Mouse (Mus musculus) retina, postnatal 7 days (tissue): Measurements from ENCODE around the gene Pam.
"Not testable (repeated sequence)": the region's sequence is repeated elsewhere in the genome, so short reads cannot be mapped to it uniquely, and the experiment has no call there.

Source experiments
- DNase-seq: peaks from one replicate; pipeline ENCODE4 v3.0.0-alpha.2; 2012; ENCODE audit warnings: low read depth, low spot score

Pam gene

GRCm38 (mm10) chr1:97963711-97964110, 131.7 kb downstream of the Pam start:
- no peak for DNase-seq

DNA sequence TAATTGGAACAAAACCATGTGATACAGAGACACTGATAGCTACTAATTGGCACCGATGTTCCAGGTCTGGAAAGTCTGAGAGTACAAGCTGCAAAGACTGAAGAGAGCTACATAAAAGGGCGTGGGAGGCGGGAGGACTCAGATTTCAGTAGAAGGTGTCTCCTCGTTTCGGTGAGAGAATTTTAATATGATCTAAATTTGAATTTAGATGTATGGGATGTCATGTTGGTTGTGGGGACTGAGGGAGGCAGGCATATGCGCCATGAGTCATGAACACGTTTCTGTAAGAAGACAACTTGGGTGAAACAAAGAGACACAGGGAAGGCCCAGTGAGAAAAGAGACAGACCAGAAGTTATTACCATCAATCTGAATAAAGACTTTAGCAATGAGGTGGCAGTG, 133.3 kb downstream of the Pam start:
- DNase-seq: no peak

DNA sequence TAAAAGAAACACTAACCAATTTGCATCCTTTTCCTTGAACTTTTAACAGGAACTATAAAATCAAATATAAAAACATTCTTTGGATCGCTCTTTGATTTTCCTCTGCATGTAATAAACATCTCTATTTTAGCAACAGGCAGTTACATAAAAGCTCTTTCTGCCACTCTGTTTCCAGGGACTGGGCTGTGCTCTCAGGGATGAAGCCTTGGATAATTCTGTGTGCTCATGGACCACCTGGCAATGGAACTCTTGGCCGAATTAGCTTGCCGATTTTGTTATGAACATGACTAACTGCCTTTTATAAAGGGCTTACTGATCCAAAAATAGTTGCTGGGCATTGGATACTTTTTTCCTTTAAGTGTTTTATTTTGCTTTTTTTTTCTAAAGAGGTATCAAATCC, 134.8 kb downstream of the Pam start:
- no peak for DNase-seq

DNA sequence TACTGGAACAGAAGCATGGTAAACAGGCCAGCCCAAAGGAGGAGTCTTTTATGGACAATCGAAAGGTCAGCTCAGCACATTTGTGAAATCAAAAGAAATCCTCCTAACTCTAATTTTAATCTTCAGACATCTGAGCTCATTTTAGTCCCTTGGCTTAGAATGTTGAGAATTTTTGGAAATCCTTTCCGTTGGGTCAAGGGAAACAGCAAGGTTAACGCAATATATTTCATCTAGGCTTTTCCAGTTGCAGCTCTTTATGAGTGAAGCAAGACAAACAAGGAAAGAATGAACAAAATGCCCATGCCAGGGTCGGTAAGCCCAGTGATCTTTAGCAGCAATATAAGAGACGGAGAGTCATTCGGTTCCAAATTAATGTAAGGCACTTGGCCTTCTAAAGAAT, 135.3 kb downstream of the Pam start:
- no peak for DNase-seq

DNA sequence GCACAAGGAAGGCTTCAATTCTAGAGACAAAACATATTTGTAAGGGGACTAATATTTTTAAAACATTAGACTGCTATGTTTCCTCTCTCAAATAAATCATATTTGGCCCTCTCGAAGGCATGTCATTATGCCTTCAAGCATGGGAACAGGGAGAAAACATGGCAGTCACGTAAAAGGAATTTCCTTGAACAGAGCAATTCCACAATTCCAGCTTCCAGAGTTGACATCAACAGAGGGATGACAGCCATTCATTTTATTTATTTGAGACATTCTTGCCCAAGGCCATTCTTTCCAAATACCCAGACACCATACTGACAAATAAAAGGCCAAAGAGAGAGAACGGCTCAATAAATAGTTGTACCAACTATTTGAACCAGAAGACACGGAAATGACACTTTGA, 136.7 kb downstream of the Pam start:
- DNase-seq: no peak

DNA sequence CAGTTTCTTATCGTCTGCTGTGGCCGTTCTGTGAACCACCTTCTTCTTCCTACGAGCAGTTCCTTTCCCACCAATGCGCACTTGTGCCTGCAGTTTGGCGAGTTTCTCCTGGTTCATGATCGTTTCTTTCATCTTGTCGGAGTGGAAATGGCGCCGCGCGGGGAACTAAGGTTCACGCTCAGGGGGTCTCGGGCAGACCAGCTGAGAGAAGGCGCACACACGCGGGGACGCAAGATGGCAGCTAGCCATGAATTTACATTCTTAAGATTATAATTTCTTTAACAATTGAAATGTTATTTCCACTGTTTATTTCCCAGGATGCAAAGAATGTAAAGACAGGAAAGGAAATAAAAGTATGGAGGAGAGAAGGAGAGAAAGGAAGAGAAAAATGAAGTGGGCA, 146.2 kb downstream of the Pam start:
- DNase-seq: not testable (repeated sequence)

- no peak for DNase-seq
Observed at GRCm38 (mm10) chr1:97947100-97947499, 148.3 kb downstream of the Pam start.

- DNase-seq: no peak
Observed at GRCm38 (mm10) chr1:97943908-97944608, 151.4 kb downstream of the Pam start.

DNA sequence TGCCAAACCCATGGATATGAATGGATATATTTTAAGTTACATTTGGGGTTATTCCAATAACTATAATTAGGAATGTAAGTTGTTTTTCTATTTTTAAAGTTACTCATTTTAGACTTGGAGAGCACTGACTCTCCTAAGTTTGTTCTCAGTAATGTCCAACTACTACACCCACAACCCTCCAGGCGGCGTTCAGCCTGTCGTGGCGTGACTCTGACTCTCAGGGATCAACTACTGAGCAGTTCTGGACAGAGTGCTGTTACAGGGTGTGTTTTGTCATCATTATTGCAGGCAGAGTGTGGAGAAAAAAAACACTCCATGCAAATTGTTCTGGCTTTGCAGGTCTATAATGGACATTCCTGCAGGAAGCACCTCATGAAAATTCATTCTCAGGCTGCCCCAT, 152.0 kb downstream of the Pam start:
- DNase-seq: no peak

DNA sequence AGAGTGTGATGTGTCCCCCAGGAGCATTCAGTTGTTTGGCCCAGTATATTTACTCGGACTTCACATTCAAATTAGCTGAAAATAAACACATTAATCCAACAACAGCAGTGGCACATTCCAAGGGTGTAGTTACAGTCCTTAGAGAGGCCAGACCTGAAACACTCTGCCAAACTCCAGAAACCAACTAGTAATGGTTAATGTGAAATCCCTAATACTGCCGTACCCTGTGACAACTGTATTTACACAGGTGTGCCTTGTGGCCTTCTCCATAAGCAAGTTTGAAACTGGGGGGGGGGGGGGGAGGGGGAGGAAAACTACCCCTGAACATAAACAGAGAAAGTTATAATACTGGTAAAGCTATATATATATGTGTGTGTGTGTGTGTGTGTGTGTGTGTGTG, 152.5 kb downstream of the Pam start:
- DNase-seq: no peak

DNA sequence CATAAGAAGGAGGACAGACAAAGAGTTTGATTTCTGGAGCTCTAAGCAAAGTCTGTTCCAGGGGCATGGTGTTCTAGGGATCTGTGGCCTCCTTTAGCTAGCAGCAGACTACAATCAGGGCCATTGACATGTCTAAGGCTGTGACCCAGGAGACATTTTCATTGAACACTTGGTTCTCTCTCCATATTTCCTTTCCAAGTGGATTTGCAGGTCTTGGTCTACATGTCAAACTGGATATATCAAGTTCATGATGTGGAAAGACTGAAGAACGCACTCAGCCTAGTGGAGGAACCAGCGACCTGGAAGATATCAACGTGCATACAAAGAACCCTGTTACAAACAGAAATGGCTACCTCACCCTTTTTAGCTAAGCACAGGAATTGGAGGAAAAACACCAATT, 156.9 kb downstream of the Pam start:
- peak; percentile 21 for DNase-seq

GRCm38 (mm10) chr1:97938053-97938452, 157.4 kb downstream of the Pam start:
- no peak for DNase-seq

GRCm38 (mm10) chr1:97934940-97935339, 160.5 kb downstream of the Pam start:
- no peak for DNase-seq

GRCm38 (mm10) chr1:97931220-97931619, 164.2 kb downstream of the Pam start:
- DNase-seq: no peak

GRCm38 (mm10) chr1:97929415-97930028, 165.9 kb downstream of the Pam start:
- no peak for DNase-seq

GRCm38 (mm10) chr1:97926789-97927188, 168.7 kb downstream of the Pam start:
- DNase-seq: no peak

- DNase-seq: no peak
Observed at GRCm38 (mm10) chr1:97926017-97926540, 169.4 kb downstream of the Pam start.

DNA sequence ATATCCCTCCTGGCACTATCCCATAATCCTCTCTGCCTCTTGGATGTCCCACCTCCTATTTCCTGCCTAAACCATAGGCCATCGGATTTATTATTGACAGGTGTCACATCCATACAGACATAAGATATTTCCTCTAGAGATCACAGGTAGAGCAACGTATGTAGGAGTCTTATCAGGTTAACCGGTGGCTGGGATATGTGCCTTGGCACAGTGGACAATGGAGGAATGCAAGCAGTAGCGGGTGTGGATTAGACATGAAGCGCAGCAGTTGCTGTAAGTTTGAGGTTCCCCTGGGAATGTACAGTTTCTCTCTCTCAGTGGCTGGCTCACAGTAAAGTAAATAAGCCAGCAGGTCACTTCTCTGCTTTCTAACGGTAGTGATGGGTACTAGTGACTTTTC, 173.1 kb downstream of the Pam start:
- DNase-seq: no peak

GRCm38 (mm10) chr1:97921886-97922285, 173.6 kb downstream of the Pam start:
- DNase-seq: no peak

DNA sequence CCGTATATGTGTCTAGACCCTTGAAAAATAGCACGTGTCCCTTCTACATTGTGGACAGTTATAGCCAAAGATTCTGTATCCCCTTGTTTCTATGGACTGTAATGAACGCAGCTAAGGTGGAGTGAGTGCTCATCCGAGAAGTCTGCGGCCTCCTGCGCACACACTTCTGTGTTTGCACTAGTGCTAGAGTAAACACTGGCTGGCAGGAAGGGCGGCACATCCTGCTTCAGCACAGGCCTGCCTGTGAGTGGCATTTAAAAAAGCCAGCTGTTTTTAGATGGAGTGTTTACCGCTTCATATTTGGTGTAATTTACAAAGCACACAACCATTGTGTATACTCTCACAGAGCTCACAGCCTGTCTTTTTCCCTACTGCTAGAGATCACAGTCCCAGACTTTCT, 177.0 kb downstream of the Pam start:
- no peak for DNase-seq

DNA sequence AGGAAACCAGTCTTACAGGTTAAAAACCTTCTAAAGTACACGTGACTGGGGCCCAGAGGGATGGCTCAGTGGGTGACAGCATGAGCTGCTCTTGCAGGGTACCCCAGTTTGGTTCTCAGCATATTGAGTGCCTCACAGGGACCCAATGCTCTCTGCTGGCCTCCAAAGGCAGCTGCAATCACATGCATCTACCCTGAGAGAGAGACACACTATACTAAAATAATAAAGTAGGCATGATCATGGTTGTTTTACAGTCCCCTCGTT, 178.5 kb downstream of the Pam start:
- no peak for DNase-seq

DNA sequence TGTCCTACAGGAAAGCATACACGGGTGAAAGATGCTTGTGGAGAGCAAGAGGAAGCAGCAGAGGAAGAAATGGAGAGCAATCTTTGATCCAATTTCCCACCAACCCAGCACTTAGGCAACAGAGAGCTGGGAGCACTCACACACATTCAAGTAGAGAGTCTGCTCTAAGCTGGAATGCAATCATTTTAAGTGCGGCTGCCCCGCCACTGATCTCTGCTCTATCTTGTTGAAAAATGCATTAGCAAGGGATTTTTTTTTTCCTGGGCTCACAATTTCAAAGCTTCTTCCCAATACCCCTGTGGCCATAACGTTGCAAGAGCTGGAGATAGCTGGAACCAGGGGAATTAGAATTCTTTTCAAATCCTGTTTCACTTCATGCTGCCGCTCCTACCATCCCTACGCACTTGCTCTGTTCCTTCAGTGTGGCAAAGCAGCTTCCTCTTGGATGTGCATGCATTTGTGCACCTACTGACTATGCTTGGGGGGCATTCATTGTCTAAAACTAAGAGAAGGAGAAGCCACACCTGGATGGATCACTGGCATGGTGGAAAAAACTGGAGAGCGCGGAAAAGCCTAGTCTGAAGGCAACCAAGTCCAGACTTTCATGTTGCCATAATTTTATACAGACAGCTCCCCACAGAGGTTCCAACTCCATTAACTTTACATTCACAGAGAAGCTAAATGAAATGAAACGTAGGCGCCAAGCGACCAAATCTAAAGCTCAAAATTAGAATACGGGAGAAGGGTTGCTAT, 179.1 kb downstream of the Pam start:
- no peak for DNase-seq

DNA sequence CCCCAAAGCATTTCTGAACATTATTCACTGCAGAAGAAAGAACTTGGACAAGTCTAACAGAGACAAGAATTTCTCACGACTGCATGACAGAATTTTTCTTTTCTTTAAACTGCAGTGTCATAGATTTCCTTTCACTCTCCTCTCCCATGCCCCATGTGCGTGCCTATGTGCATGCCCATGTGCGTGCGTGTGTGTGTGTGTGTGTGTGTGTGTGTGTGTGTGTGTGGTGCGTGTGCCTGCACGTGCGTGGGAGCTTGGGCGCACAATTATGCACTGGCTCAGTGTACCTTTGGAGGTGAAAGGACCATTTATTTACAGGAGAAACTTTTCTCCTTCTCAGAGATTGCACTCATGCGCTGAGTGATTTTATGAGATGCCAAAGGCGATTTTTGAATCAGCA, 179.7 kb downstream of the Pam start:
- no peak for DNase-seq
